Mouse (Mus musculus) C2C12 (cell line): ENCODE data around the gene Rrm2.

Experiments
- CTCF ChIP-seq: IDR thresholded peaks from one replicate; pipeline ENCODE4 v1.5.1; 2011; ENCODE audit not compliant: control insufficient read depth, insufficient read depth, insufficient read length
- MAX ChIP-seq: IDR thresholded peaks from one replicate; pipeline ENCODE4 v1.6.1; 2011; ENCODE audit warnings: mild to moderate bottlenecking, control low read depth
- MYOD1 ChIP-seq: IDR thresholded peaks from one replicate; pipeline ENCODE4 v1.6.1; 2011; ENCODE audit warnings: low read depth; ENCODE audit not compliant: control insufficient read depth, insufficient read length
- MYOG ChIP-seq: IDR thresholded peaks from one replicate; pipeline ENCODE4 v1.6.1; 2011; ENCODE audit not compliant: control insufficient read depth, insufficient read length; ENCODE audit errors: extremely low read depth
- USF1 ChIP-seq: IDR thresholded peaks from one replicate; pipeline ENCODE4 v1.6.1; 2011; ENCODE audit warnings: low read depth, mild to moderate bottlenecking, control low read depth, moderate library complexity

DNA sequence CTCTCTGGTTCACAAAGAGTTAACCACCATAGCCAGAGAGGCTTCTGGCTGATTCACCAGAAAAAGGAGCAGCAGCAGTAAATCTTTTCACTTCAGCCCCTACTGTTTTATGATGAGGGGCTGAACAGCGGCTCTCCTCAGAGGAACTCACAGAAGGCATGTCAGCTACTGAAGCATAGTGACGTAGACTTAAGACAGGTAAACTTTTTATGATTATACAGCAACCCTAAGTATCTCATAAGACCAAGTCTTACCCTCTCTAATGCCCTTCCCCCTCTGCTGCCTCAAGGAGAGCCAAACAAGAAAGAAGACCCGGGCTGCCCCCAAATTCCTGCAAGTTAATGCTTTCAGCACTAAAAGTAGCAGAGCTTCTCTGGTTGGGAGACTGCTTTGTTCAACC is 54.2 kb downstream of the Rrm2 start:
- TF ChIP-seq USF1, result no peak
- TF ChIP-seq MYOG, result no peak
- TF ChIP-seq CTCF, result no peak
- no peak for TF ChIP-seq MAX
- no peak for TF ChIP-seq MYOD1
